Mouse (Mus musculus) neural tube, embryonic 13.5 days (tissue): Measurements from ENCODE around the gene Clec2h. TPM values are rescaled to one million over a fixed set of nuclear protein-coding genes. Genes with fewer than 3 reads are reported as not detected.
"Not testable (repeated sequence)": the region's sequence is repeated elsewhere in the genome, so short reads cannot be mapped to it uniquely, and the experiment has no call there.

Experiments
- ATAC-seq: fragments of 200-750 bp; cut with Nextera tagmentation; 2 replicates; pipeline ENCODE4 v1.8.0; 2017; ENCODE audit warnings: low read depth, mild to moderate bottlenecking, moderate TSS enrichment, moderate library complexity
- H3K27ac ChIP-seq: fragments of 300-500 bp; sonication (generic); replicated peaks from 2 replicates; pipeline ENCODE4 v1.5.1; 2015; ENCODE audit warnings: moderate library complexity, mild to moderate bottlenecking, inconsistent platforms
- H3K27me3 ChIP-seq: fragments of 300-500 bp; sonication (generic); 2 replicates; pipeline ENCODE4 v1.6.1; 2015; ENCODE audit warnings: mild to moderate bottlenecking, inconsistent platforms
- H3K36me3 ChIP-seq: fragments of 300-500 bp; sonication (generic); 2 replicates; pipeline ENCODE4 v1.6.1; 2015; ENCODE audit warnings: mild to moderate bottlenecking, inconsistent platforms
- H3K4me1 ChIP-seq: fragments of 300-500 bp; sonication (generic); replicated peaks from 2 replicates; pipeline ENCODE4 v1.6.1; 2015; ENCODE audit warnings: inconsistent platforms
- H3K4me2 ChIP-seq: fragments of 300-500 bp; sonication (generic); 2 replicates; pipeline ENCODE4 v1.6.1; 2015; ENCODE audit warnings: inconsistent platforms, mild to moderate bottlenecking, moderate library complexity
- H3K4me3 ChIP-seq: fragments of 300-500 bp; sonication (generic); 2 replicates; pipeline ENCODE4 v1.5.1; 2015; ENCODE audit warnings: mild to moderate bottlenecking, inconsistent platforms
- H3K9ac ChIP-seq: fragments of 300-500 bp; sonication (generic); 2 replicates; pipeline ENCODE4 v1.6.1; 2015; ENCODE audit warnings: moderate library complexity, mild to moderate bottlenecking, inconsistent platforms
- H3K9me3 ChIP-seq: fragments of 300-500 bp; sonication (generic); 2 replicates; pipeline ENCODE4 v1.6.1; 2016; ENCODE audit warnings: inconsistent platforms
- WGBS: fragments of 180-500 bp; shearing (Covaris S2); methylation state at CpG from one replicate; pipeline ENCODE4 v1.1.7; 2015; 5-methylcytosine and 5-hydroxymethylcytosine counted together
- polyA plus RNA-seq: library from polyadenylated mRNA; unstranded; fragments of >200 nt; fragmentation: Nextera tagmentation; extraction: Ambion mirVana; gene quantifications from 2 replicates; pipeline ENCODE4 v1.2.1, GENCODE M21; 2015

Gene Clec2h
- not detected in 2 replicates for polyA plus RNA-seq

DNA sequence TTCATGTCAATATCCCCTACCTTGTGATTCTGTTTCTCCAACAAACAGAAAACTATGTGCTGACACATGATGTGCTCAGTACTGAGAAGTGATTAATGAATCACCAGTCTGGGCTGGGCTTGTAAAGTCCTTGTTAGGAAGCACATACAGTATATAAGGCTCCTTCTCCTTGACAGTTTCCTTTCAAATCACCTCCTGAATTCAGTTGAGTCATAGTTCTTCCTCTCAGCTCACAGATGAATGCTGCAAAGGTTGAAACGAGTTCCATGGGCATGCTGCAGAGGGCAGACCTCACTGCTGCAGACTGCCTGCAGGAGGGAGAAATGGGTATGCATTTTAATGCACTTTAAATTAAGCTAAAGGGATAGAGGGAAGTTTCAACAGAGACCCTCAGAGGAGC is at the start of gene Clec2h:
Gene Clec2h, plus strand, starts transcription at position 180 of the 400 bp plus-strand sequence.
- no peak within 1 kb of the TSS for H3K4me3 ChIP-seq
- H3K9ac ChIP-seq = no peak within 1 kb of the TSS
- no peak for ATAC-seq
- no peaks in the 10 kb centered on the region for H3K4me1 ChIP-seq
- no peak within 1 kb of the TSS for H3K4me2 ChIP-seq
- H3K27me3 ChIP-seq = no peaks in the 10 kb centered on the region
- H3K27ac ChIP-seq = no peak within 1 kb of the TSS
- no peaks in the 10 kb centered on the region for H3K36me3 ChIP-seq
- H3K9me3 ChIP-seq = no peaks in the 10 kb centered on the region
- 13% methylated on average over 1 of the region's 1 CpGs for WGBS

- 69% methylated on average over 2 of the region's 2 CpGs for WGBS
- Histone ChIP-seq H3K27me3 (no peaks in the 10 kb centered on the region), H3K9me3 (no peaks in the 10 kb centered on the region), H3K4me3 (no peak overlapping the region), H3K4me1 (no peaks in the 10 kb centered on the region), H3K9ac (no peak overlapping the region), H3K4me2 (no peak overlapping the region), H3K27ac (no peak overlapping the region), H3K36me3 (no peaks in the 10 kb centered on the region)
- no peak for ATAC-seq
Measured at GRCm38 (mm10) chr6:128622733-128623132, 39.5 kb upstream of the Clec2h start.

DNA sequence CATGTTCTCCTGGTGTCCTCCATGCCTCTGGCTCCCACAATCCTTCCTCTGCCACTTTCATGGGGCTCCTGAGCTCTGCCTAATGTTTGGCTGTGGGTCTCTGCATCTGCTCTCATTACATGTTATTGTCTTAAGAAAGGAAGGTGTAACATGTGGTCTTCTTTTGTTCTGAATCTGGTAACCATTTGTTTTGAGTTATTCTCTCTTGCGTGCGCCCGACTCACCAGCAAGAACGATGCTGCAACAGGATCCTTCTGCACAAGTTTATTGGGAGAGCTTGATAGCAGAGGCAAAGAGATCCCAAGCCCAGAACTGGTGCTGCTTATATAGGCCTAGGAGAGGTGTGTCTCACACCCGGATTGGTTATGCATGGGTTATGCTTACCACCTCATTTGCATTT is 38.8 kb upstream of the Clec2h start, which contains the start of gene Klrb1a:
Gene Klrb1a, minus strand, starts transcription at position 101 of the 400 bp plus-strand sequence.
- ATAC-seq, H3K36me3 ChIP-seq, H3K4me2 ChIP-seq, H3K9ac ChIP-seq, H3K9me3 ChIP-seq, H3K27me3 ChIP-seq, H3K4me1 ChIP-seq, H3K27ac ChIP-seq, H3K4me3 ChIP-seq: not testable (repeated sequence)
- over 99% methylated on average over 5 of the region's 5 CpGs for WGBS

- ATAC-seq = no peak
- H3K4me1 ChIP-seq = no peaks in the 10 kb centered on the region
- H3K36me3 ChIP-seq = no peaks in the 10 kb centered on the region
- 90% methylated on average over 4 of the region's 4 CpGs for WGBS
- H3K9me3 ChIP-seq = no peaks in the 10 kb centered on the region
- H3K4me3 ChIP-seq = no peak overlapping the region
- no peak overlapping the region for H3K4me2 ChIP-seq
- H3K27ac ChIP-seq = no peak overlapping the region
- no peak overlapping the region for H3K9ac ChIP-seq
- H3K27me3 ChIP-seq = no peaks in the 10 kb centered on the region
Measured at GRCm38 (mm10) chr6:128624425-128624824, 37.8 kb upstream of the Clec2h start.

DNA sequence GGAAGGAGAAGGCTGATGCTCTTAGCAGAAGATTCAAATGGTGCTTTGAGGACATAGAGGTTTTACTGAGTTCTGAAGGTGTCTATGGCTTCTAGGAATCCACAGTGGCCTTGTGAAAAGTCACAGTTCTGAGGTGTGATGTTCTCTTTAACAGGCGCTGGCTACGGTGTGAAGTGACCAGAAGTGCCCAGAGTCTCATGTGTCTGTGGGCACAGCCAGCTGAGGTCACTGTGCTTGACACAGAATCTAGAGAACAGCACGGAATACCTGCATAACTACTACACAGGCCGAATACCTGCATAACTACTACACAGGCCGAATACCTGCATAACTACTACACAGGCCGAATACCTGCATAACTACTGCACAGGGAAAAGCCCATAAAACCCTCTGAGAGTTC is 36.9 kb upstream of the Clec2h start:
- H3K27ac ChIP-seq, H3K4me2 ChIP-seq, H3K9ac ChIP-seq, H3K36me3 ChIP-seq, H3K4me3 ChIP-seq, H3K27me3 ChIP-seq, ATAC-seq, H3K4me1 ChIP-seq, H3K9me3 ChIP-seq: not testable (repeated sequence)
- WGBS = 94% methylated on average over 6 of the region's 6 CpGs

DNA sequence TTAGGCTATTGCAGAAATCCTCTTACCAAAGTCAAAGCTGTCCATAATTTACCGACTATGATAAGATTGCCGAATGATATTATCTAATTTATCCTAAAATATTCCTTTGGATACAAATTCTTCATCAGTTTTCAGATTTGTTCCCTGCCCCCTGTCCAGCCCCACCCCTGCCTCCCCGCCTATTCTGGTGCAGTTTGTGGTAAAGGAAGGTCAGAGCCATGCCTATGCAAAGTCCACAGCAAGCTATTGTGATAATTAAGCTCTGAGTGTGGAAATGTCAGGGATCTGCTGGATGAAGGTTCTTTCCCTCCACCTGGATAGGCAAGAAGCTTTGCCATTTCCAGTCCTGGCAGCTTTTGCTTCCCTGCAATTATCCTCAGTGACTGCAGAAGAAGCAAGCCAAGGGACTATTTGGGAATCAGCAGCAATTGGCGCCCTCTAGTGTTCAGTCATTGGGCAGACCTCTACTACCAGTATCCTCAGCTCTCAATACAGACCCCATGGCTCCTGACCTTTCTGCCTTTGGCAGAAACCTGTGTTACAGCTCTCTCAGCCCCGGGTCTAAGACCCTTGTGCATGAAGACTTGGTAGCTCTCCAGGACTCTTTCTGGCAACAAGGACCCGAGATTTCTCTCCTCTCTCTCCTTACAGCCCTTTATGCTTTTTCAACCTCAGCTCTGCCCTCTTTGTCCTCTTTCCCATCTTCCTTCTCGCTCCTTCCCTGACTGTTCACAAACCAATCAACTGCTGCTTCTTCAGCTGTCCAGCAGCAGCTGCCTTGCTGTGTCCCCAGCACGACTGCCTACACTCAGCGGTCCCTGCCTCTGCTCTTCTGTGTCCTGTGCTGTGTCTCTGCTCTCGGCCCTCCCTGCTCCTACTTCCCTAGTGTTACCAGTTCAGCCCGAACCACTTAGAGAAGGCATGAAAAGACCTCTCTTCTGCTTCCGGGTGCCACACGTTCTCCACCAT is 32.1 kb upstream of the Clec2h start:
- peak; percentile 95 for ATAC-seq
- H3K4me2 ChIP-seq, H3K9me3 ChIP-seq, H3K9ac ChIP-seq, H3K36me3 ChIP-seq, H3K27ac ChIP-seq, H3K27me3 ChIP-seq, H3K4me3 ChIP-seq, H3K4me1 ChIP-seq: not testable (repeated sequence)
- WGBS = 60% methylated on average over 13 of the region's 13 CpGs

- H3K36me3 ChIP-seq, H3K4me1 ChIP-seq, ATAC-seq, H3K4me3 ChIP-seq, H3K9me3 ChIP-seq, H3K4me2 ChIP-seq, H3K27ac ChIP-seq, H3K9ac ChIP-seq, H3K27me3 ChIP-seq: not testable (repeated sequence)
- WGBS = 83% methylated on average over 15 of the region's 15 CpGs
Measured at GRCm38 (mm10) chr6:128630912-128631905, 31.0 kb upstream of the Clec2h start.

DNA sequence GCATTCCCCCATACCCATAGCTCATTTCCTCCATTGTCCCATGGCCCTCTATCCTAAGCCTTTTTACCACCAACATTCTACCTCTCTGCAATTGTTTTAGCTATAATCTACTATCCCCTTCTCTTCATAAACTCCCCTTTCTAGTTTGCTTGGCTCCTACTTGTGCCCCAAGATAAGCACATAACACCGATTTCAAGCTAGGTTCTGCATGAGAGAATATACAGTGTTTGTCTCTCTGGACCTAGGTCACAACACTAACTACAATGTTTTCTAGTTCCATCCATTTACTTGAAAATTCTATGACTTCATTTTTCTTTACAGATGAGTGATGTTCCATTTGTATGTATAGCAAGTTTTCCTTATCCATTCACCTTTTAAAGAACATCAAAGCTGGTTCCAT is 21.5 kb upstream of the Clec2h start:
- Histone ChIP-seq H3K4me3 (no peak overlapping the region), H3K27ac (no peak overlapping the region), H3K9me3 (peaks cover 5% of the 10 kb centered on the region; the same call in 1 of the 2 replicates), H3K36me3 (no peaks in the 10 kb centered on the region), H3K9ac (no peak overlapping the region), H3K4me2 (no peak overlapping the region), H3K27me3 (no peaks in the 10 kb centered on the region), H3K4me1 (no peaks in the 10 kb centered on the region)
- no peak for ATAC-seq
- 100% methylated on average over 1 of the region's 1 CpGs for WGBS

DNA sequence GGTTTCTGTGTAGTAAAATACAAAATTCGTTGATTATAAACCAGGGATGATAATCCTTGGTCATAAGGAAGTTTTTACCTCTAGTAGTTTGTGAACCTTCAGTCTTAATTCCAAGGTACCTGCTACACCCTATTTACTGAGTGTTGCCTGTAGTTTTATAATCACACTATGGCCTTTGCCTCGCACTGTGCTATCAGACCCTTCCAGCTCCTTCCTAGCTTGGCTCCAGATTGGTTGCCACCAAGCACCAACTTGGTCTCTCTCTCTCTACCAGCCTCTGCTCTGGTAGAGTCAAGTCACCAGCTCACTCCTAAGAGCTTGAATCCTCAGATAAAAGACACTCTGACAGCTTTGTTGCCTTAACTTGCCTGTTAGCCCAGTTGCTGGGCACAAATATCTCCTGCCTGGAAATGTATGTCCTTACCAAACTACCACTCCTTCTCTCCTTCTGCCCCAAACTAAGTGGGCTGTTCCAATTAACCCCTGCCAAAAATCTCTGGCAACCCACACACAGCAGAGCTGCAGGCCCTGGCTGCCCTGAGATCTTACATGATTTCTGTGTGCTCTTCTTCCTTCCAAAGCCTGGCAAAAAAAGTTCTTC is 21.0 kb upstream of the Clec2h start:
- no peak for ATAC-seq
- no peak overlapping the region for H3K9ac ChIP-seq
- peaks cover 3% of the 10 kb centered on the region; the same call in 1 of the 2 replicates for H3K9me3 ChIP-seq
- no peak overlapping the region for H3K4me3 ChIP-seq
- WGBS = 85% methylated on average over 2 of the region's 2 CpGs
- H3K36me3 ChIP-seq = no peaks in the 10 kb centered on the region
- no peaks in the 10 kb centered on the region for H3K27me3 ChIP-seq
- H3K27ac ChIP-seq = no peak overlapping the region
- no peaks in the 10 kb centered on the region for H3K4me1 ChIP-seq
- no peak overlapping the region for H3K4me2 ChIP-seq

DNA sequence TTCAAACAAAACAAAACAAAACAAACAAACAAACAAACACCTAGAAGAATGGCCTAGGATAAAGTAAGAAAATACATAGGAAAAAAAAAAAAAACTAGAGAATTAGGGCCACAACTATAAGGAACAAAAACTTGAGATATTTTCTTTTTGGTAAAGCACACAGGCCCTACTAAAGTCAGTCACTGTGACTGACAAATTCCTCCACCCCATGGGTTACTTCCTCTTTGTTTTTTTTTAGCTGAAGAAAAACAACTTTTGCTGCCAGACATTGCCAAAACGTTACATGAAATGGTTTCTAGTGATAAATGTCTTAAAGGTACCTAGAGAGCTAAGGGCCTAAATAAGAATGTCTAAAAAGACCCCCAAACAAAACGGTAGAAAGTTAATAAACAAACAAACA is 18.2 kb upstream of the Clec2h start:
- 64% methylated on average over 2 of the region's 2 CpGs for WGBS
- no peaks in the 10 kb centered on the region for H3K4me1 ChIP-seq
- no peak overlapping the region for H3K27ac ChIP-seq
- no peaks in the 10 kb centered on the region for H3K9me3 ChIP-seq
- no peak overlapping the region for H3K4me3 ChIP-seq
- no peak overlapping the region for H3K4me2 ChIP-seq
- no peaks in the 10 kb centered on the region for H3K36me3 ChIP-seq
- no peak overlapping the region for H3K9ac ChIP-seq
- H3K27me3 ChIP-seq = no peaks in the 10 kb centered on the region
- ATAC-seq = no peak

DNA sequence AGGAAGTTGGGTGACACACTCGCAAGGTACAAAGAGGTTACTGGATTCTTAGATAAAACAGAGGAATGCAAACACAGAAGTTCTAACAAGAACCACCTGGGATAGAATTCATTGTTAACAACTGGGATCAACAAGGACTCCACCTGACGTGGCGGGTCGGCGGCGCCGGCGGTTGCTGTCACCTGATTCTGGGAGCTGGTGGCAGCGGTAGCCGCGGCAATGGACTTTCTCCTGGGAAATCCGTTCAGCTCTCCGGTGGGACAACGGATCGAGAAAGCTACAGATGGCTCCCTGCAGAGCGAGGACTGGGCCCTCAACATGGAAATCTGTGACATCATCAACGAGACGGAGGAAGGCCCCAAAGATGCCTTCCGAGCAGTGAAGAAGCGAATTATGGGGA is 17.5 kb upstream of the Clec2h start:
- ATAC-seq, H3K27ac ChIP-seq, H3K27me3 ChIP-seq, H3K4me3 ChIP-seq, H3K9ac ChIP-seq, H3K4me1 ChIP-seq, H3K9me3 ChIP-seq, H3K4me2 ChIP-seq, H3K36me3 ChIP-seq: not testable (repeated sequence)
- 96% methylated on average over 20 of the region's 20 CpGs for WGBS

DNA sequence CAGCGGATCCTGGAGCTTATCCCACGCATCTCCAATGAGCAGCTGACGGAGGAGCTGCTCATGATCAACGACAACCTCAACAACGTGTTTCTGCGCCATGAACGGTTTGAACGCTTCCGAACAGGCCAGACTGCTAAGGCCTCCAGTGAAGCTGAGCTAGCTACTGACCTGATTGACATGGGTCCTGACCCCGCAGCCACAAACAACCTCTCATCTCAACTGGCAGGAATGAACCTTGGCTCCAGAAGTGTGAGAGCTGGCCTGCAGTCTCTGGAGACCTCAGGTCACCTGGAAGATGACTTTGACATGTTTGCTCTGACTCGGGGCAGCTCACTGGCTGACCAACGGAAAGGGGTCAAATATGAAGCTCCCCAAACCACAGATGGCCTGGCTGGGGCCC is 16.5 kb upstream of the Clec2h start:
- H3K36me3 ChIP-seq, H3K4me3 ChIP-seq, H3K9me3 ChIP-seq, H3K27ac ChIP-seq, H3K27me3 ChIP-seq, ATAC-seq, H3K4me2 ChIP-seq, H3K9ac ChIP-seq, H3K4me1 ChIP-seq: not testable (repeated sequence)
- 92% methylated on average over 12 of the region's 12 CpGs for WGBS
